Mouse (Mus musculus) embryonic stem cell, embryonic (primary cell): ENCODE data around the gene Eef1a2.

Source experiments
- CTCF ChIA-PET, 4 experiments: fragments of 300-600 bp in 2 of 4; fragments of 350-600 bp in 2 of 4; sonication (Branson Sonifier 250); formaldehyde crosslinking; loops; one replicate each; lab custom pipeline; 2022; ENCODE audit warnings: inconsistent platforms in 2 of 4; lab: Charles Lee
- POLR2A ChIA-PET, 4 experiments: fragments of 300-600 bp in 2 of 4; fragments of 350-600 bp in 2 of 4; sonication (Branson Sonifier 250); formaldehyde crosslinking; loops; one replicate each; lab custom pipeline; 2022; ENCODE audit warnings: antibody characterized with exemption in 4 of 4, inconsistent platforms in 1 of 4; lab: Charles Lee

Gene Eef1a2

DNA sequence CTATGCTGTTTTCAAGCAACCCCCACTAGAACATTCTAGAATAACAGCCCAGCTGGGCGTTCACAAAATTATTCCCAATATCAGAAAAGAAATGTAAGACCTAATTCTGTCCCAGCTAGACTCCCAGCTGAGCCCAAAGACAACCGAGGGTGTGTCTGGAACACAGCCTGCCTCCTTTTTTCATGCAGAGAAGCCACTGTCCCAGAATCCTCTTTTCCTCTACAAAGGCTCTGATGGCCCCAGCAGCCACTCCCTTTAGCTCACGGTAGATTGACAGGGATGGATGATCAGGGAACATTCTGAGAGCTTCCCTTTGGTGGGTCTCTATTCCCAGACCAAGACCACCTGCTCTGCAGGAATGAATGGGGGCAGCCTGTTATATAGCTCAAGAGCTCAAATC lies 29.0 kb downstream of the Eef1a2 start:
- CTCF ChIA-PET, result interaction anchor here in 2 of 4 experiments (0.6 to 1.4 kb wide), 2 partner anchors 26 to 349 kb away, joined by 3 to 4 read pairs; no protein-coding TSS in a partner anchor
- POLR2A ChIA-PET, result interaction anchor here in 3 of 4 experiments (0.6 to 1.9 kb wide), 9 partner anchors 9 to 392 kb away, joined by 3 to 5 read pairs (median 3); partner anchors contain the start of genes Arfgap1 (in 1 of the 3), Birc7 (in 1 of the 3), Dnajc5 (in 1 of the 3) and Ythdf1 (in 1 of the 3)

DNA sequence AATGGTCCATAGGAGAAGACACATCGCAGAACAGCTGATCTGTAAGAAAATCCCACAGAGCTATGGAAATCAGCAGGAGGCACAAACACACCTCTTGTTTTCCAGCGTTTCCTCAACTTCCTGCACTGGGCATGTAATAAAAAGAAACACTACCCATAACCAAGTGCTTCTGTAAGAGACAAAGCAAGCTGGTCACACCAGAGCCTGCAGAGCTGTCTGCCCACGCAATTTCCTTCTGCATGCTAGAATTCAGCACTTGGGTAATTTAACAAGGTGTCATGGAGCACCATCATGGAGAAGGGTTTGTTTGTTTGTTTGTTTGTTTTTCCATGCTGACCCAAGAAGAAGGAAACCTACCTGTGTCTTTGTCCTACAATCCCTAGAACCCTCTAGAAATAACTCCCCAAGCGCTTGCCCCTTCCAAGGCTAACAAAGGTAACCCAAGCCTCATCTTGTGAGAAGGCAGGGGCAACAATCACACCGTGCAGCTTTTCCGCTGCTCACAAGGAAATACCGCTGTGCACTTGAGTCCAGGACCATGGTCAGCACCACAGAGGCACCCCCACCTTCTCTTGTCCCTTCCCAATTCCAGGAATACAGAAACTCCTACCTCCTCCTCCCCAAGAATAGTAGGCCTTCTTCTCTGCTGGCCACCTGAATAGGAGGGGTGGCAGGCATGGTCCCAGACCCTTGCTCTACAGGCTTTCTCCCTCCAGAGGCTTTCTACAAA lies 30.9 kb downstream of the Eef1a2 start:
- POLR2A ChIA-PET, result no interaction called here
- CTCF ChIA-PET, result interaction anchor here in 1 of 4 experiments (0.7 kb wide), 1 partner anchor 200 kb away, joined by 3 read pairs; no protein-coding TSS in a partner anchor

DNA sequence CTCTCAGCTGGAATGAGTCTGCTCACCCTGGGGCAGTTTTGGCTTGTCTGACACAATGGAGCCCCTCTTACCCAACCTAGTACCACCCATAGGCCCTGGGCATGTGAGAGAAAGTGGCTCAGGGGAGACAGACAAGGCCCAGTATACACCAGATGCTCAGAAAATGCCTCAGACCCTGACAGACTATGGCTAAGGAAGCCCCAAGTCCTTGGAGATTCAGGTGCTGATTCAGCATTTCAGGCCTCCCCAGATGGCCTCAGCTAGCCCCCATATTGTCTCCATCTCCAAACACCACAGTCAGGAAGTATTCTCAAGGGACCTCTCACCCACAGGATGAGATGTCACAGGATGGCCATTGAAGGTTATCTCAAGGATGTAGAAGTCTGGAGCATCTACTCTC lies 34.2 kb downstream of the Eef1a2 start:
- ChIA-PET CTCF (no interaction called here), POLR2A (no interaction called here)

DNA sequence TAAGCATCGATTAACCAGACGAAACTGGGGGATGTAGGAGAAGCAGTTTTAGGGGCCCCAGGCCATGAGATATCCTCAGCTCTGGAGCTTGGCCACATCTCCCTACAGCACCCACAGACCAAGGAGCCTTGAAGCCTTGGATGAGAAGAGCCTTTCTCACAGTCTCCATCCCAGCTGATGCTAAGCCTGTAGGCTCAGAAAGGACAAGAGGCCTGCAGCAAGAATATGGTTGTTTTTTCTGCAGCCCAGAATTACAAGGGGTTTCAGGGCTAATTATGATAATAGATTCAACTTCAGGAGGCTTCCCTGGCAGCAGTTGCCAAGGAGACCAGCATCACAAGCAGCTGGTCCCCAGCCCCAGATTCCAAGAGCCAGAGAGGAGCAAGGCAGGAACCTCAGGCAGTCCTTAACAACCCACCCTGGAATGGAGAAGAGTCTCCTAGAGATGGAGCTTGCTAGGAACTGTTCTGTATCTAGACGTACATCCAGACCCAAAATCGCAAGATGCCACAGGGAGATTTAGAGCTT lies 35.8 kb downstream of the Eef1a2 start:
- CTCF ChIA-PET, result interaction anchor here in 2 of 4 experiments (0.6 to 0.7 kb wide), 2 partner anchors 245 to 1202 kb away, joined by 3 read pairs; no protein-coding TSS in a partner anchor
- POLR2A ChIA-PET, result interaction anchor here in 1 of 4 experiments (0.7 to 1.0 kb wide), 2 partner anchors 19 to 663 kb away, joined by 3 to 4 read pairs; no protein-coding TSS in a partner anchor

DNA sequence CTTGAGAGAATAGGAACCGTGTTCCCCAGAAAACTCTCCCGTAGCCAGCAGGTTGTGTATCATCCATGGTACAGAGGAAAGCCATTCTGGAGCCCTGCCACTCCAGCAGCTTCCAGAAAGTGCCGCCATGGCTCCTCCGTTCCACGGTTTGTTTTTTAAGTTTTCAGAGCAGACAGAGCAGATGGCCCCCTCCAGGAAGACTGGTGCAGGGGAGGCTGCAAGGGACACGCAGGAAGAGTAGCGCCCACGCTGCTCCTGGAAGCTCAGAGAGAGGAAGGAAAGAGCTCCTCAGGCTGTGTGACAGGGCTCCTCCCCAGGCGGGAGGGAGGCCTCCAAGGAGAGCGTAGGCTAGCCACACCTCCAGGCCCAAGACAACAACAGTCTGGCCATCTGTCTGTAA lies 36.9 kb downstream of the Eef1a2 start:
- POLR2A ChIA-PET, result interaction anchor here in 1 of 4 experiments (0.5 kb wide), 1 partner anchor 589 kb away, joined by 3 read pairs; no protein-coding TSS in a partner anchor
- CTCF ChIA-PET, result interaction anchor here in 1 of 4 experiments (0.5 kb wide), 1 partner anchor 445 kb away, joined by 5 read pairs; no protein-coding TSS in a partner anchor

DNA sequence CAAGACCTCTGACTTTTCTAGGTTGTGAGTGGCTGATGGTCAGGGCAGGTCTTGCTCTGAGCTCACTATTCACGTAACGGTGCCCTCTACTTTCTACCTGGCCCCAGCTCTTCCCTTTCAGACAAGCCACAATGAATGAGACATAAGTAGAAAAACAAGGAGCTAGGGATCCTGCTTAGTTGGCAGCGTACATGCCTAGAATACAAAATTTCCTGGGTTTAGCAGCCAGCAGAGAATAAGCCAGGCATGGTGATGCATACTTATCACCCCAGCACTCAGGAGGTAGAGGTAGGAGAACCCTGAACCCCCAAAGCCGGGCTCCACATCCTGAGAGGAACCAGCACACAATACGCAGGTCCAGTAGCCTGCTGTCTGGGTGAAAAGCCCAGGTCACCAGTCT lies 40.4 kb downstream of the Eef1a2 start:
- CTCF ChIA-PET, result no interaction called here

DNA sequence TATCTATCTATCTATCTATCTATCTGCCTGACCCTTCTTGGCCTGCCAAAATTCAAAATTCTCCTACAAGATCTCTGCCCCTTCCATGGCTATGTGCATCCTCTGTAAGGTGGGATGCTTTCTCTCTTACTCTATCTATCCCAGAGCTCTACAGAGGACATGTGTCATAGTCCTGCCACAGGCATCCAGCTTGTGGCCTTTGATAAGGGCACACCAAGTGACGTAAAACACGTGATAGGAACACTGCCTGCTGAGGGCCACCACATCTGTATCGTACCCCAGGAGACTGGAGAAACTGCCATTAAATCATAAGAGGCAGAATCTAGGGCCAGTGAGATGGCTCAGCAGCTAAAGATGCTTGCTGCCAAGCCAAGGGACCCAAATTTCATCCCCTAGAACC lies 41.4 kb downstream of the Eef1a2 start:
- POLR2A ChIA-PET, result interaction anchor here in 1 of 4 experiments (0.6 to 0.7 kb wide), 2 partner anchors 15 to 51 kb away, joined by 3 to 4 read pairs; no protein-coding TSS in a partner anchor
- CTCF ChIA-PET, result no interaction called here

More for the DNA sequence above, 40.4 kb downstream of the Eef1a2 start:
- POLR2A ChIA-PET, result no interaction called here

DNA sequence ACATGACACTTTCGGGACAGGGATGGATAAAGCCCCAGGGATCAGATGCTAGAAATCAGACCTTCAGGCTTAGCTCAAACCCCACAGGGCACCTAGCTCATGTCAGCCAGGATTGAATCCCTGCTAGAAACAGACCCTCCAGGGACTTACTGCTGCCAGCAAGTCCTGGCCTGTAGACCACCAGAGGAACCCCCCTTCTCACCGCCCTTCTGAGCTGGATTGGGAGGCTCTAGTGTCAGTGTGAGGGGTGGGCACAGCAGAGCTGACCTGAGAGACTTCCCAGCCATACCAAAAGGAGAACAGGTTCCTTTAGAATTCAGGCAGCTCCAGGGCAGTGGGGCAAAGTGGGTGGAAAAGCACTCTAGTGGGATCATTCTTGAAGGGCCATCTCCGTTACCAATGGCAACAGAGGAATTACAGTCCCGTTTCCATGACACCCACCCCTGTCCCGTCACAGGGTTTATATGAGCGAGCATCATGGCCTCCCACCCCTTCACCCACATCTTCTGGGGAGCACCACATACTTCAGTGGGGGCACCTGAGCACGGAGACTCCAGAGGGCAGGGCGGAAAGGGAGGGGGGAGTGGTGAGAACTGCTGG lies 43.0 kb downstream of the Eef1a2 start:
- ChIA-PET CTCF (no interaction called here), POLR2A (interaction anchor here in 1 of 4 experiments (1.2 to 1.3 kb wide), 2 partner anchors 10 to 468 kb away, joined by 3 to 4 read pairs; no protein-coding TSS in a partner anchor)

DNA sequence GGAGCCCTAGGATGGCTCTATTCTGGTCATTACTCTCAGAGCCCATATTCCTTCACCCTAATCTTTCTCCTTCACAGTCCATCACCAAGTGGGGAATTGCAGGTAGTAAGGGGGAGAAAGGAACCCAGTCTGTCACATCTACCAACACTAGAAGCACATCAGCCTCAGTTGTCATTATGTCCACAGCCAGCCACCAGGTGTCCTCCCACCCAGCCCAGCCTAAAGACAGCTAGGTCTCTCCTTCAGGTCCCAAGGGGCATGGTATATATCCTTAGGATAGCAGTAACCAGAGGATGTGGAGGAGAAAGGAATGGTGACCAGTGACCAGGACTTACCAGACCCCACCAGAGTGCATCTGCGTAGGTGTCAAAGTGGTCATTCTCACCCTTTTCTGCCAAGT lies 45.1 kb downstream of the Eef1a2 start:
- POLR2A ChIA-PET, result no interaction called here
- CTCF ChIA-PET, result interaction anchor here in 1 of 4 experiments (0.5 kb wide), 1 partner anchor 222 kb away, joined by 4 read pairs; no protein-coding TSS in a partner anchor

DNA sequence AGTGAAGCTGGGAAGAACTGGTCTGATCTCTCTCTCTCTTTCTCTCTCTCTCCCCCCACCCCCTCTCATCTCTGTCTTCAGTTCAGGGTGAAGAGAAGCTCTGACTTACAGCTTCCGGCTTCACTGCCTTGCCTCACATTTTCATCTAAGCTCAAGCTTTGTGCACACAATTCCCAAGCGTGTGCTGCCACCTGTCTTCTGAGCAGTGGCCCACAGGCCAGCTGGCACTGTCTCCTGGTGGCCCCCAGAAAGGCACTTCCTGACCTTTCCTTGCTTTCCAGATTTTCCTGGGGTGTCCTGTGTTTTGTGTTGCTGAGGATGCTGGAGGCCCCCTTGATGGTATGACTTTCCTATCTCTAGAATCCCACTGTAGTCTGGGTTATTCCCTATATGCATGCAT lies 52.7 kb downstream of the Eef1a2 start:
- POLR2A ChIA-PET, result interaction anchor here in 3 of 4 experiments (0.6 to 0.8 kb wide), 3 partner anchors 10 to 447 kb away, joined by 3 to 4 read pairs (median 3); no protein-coding TSS in a partner anchor
- CTCF ChIA-PET, result interaction anchor here (0.5 to 1.2 kb wide), 6 partner anchors 33 to 750 kb away, joined by 3 read pairs; no protein-coding TSS in a partner anchor

DNA sequence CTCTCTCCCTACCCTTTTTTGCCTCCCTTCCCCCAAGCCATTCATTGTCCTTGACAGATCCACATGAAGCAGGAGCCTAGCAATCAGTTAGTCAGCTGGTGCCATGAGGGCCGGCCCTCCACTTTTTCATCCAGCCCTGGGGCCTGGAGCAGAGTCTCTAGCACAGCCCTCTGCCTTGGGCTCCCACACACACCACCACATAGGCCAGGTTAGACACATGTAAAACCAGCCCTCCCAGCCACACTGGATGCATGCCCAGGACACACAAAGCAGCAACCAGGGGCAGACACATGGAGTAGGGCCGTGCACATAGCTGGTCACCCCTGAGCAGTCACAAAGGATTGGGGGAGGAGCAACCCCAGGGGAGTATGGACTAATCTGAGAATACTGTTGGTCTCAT lies 54.7 kb downstream of the Eef1a2 start:
- ChIA-PET POLR2A (interaction anchor here in 2 of 4 experiments (0.5 to 0.8 kb wide), 2 partner anchors 114 to 139 kb away, joined by 3 to 6 read pairs; no protein-coding TSS in a partner anchor), CTCF (interaction anchor here in 1 of 4 experiments (0.7 kb wide), 1 partner anchor 138 kb away, joined by 3 read pairs; no protein-coding TSS in a partner anchor)

DNA sequence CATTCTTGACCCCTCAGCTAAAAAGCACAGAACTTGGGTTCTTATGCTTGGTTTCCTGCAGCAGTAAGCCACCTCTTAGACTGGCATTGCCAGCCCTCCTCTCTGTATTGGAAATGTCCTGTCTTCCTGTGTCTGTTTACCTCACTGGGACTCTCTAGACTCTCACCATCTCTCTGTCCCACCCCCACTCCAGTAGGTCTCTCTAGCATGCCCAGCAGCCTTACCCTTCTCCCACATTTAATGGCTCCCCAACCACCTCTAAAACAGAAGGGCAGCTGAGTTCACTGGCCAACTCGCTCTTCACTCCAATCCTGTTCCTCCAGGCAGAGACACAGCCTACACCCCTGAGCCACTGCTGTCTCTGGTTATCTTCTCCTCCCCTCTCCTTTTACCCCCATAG lies 55.2 kb downstream of the Eef1a2 start:
- POLR2A ChIA-PET, result interaction anchor here in 1 of 4 experiments (1.0 kb wide), 1 partner anchor 726 kb away, joined by 4 read pairs; no protein-coding TSS in a partner anchor
- CTCF ChIA-PET, result interaction anchor here in 1 of 4 experiments (0.7 kb wide), 1 partner anchor 138 kb away, joined by 3 read pairs; no protein-coding TSS in a partner anchor

DNA sequence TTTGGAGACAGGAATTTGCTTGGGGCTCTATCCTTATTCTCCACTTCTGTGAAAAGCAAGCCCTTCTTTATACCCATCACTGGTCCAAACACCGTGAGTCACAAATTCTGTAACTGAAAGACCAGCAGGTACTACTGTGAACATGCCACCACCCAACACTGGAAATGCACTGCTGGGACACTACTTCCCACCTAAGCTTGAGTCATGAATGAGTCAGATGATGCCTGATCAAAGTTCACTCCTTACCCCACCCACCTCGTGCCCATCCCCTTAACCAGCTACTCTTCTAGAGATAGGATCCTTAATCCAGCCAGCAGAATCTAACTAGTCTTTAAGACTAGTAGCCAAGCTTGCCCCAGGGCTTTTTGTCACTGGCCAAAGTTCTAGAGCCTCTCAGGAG lies 56.7 kb downstream of the Eef1a2 start:
- POLR2A ChIA-PET, result no interaction called here
- CTCF ChIA-PET, result no interaction called here
